Mouse (Mus musculus): ENCODE data around the gene Cab39. TPM values are rescaled to one million over a fixed set of nuclear protein-coding genes. Genes with fewer than 3 reads are reported as not detected.

Cab39 gene
- polyA plus RNA-seq, 1 experiment from 2014 or later, result 34.6 TPM

DNA sequence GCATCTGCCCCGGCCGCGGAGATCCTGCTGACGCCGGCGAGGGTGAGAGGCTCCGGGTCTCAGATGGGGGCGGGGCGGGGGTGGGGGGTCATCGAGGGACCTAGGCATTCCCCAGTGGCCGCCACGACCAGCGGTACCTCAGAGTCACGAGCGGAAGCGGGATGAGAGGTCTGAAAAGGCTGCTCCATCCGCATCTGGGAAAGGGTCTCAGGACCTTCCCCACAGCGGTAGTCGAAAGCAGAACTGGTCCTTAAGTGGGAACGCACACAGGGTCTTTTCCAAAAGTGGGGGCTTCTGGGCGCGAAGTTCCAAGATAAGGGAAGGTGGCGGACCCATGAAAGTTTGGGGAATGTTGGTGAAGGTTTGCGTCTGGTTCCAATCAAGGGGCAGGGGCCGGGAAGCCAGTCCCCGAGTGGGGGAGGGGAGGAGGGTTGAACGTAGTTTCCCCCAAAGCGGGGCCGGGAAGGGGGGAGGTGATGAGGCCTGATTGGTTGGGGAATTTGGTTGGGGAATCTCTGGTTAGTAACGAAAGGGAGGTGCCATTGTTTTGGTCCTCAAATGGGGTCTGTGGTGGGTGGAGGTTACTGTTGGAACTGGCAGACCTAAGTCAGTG, 101.6 kb downstream of the Cab39 start:
- peak overlapping the region; percentile 83 for H3K4me3 ChIP-seq (replicated peaks; ENCODE audit: low read depth, low read length)
- H3K4me2 ChIP-seq (ENCODE audit: low read length), result peak overlapping the region; percentile 83
- WGBS, result 2% methylated on average over 30 of the region's 30 CpGs
- DNase-seq (ENCODE audit: low spot score) (peak; percentile 56), ATAC-seq (replicated peaks; ENCODE audit: low FRiP score, low read depth) (peak; percentile 26)
- H3K36me3 ChIP-seq (ENCODE audit: insufficient read depth, low read length), result no peaks in the 10 kb centered on the region
- H3K4me1 ChIP-seq (replicated peaks; ENCODE audit: insufficient read depth, low read length), result peaks cover 35% of the 10 kb centered on the region
- peak overlapping the region; percentile 74 for H3K27ac ChIP-seq
- no peaks in the 10 kb centered on the region for H3K27me3 ChIP-seq (ENCODE audit: insufficient read depth, low read length)
- no peak for TF ChIP-seq CTCF (IDR thresholded peaks at IDR 0.05; ENCODE audit: low read depth)
- peak overlapping the region; percentile 83 for H3K9ac ChIP-seq (ENCODE audit: low read depth, low read length)
- no peaks in the 10 kb centered on the region for H3K9me3 ChIP-seq (replicated peaks; ENCODE audit: low read length)

DNA sequence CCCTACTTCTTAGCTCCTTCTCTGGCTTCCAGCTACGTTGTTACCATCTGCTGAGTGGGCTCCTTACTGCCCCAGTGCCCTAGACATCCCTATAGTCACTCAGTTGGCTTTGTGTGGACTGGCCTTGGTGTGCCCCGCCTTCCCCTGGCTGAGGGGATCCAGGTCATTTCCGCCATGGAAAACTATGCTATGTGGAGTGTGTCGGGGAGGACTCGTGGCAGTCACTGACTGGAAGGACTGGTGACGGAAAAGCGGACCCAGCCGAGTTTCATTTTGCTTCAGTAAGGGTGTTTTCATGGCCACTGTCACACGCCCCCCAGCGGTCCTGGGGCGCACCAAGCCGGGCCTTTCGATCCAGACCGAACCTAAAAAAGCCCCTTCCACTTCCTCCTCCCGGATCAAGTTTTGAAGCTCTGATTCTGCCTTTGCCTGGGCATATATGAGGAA, 102.2 kb downstream of the Cab39 start:
- peak overlapping the region; percentile 83 for H3K4me2 ChIP-seq (ENCODE audit: low read length)
- peak; percentile 62 for TF ChIP-seq CTCF (IDR thresholded peaks at IDR 0.05; ENCODE audit: low read depth)
- peaks cover 40% of the 10 kb centered on the region for H3K4me1 ChIP-seq (replicated peaks; ENCODE audit: insufficient read depth, low read length)
- peak; percentile 84 for DNase-seq (ENCODE audit: low spot score)
- no peaks in the 10 kb centered on the region for H3K36me3 ChIP-seq (ENCODE audit: insufficient read depth, low read length)
- no peaks in the 10 kb centered on the region for H3K9me3 ChIP-seq (replicated peaks; ENCODE audit: low read length)
- 3% methylated on average over 15 of the region's 15 CpGs for WGBS
- peak overlapping the region; percentile 83 for H3K4me3 ChIP-seq (replicated peaks; ENCODE audit: low read depth, low read length)
- peak overlapping the region; percentile 74 for H3K27ac ChIP-seq
- peak; percentile 77 for ATAC-seq (replicated peaks; ENCODE audit: low FRiP score, low read depth)
- H3K27me3 ChIP-seq (ENCODE audit: insufficient read depth, low read length), result no peaks in the 10 kb centered on the region
- H3K9ac ChIP-seq (ENCODE audit: low read depth, low read length), result peak overlapping the region; percentile 83

- Histone ChIP-seq H3K9me3 (replicated peaks; ENCODE audit: low read length) (no peaks in the 10 kb centered on the region), H3K4me2 (ENCODE audit: low read length) (peak overlapping the region; percentile 83), H3K27ac (peak overlapping the region; percentile 74; the same call in 1 of the 2 replicates), H3K4me3 (replicated peaks; ENCODE audit: low read depth, low read length) (peak overlapping the region; percentile 83; the same call in 1 of the 2 replicates), H3K36me3 (ENCODE audit: insufficient read depth, low read length) (no peaks in the 10 kb centered on the region), H3K4me1 (replicated peaks; ENCODE audit: insufficient read depth, low read length) (peaks cover 47% of the 10 kb centered on the region), H3K9ac (ENCODE audit: low read depth, low read length) (peak overlapping the region; percentile 83), H3K27me3 (ENCODE audit: insufficient read depth, low read length) (no peaks in the 10 kb centered on the region)
- 80% methylated on average over 5 of the region's 5 CpGs for WGBS
- DNase-seq (ENCODE audit: low spot score) (no peak), ATAC-seq (replicated peaks; ENCODE audit: low FRiP score, low read depth) (no peak)
- TF ChIP-seq CTCF (IDR thresholded peaks at IDR 0.05; ENCODE audit: low read depth), result no peak
These were observed 102.9 kb downstream of the Cab39 start for GRCm38 (mm10) chr1:85896110-85896509.

GRCm38 (mm10) chr1:85896781-85897700, 103.8 kb downstream of the Cab39 start:
- no peaks in the 10 kb centered on the region for H3K27me3 ChIP-seq (ENCODE audit: insufficient read depth, low read length)
- no peak overlapping the region for H3K27ac ChIP-seq
- no peak overlapping the region for H3K4me3 ChIP-seq (replicated peaks; ENCODE audit: low read depth, low read length)
- H3K4me1 ChIP-seq (replicated peaks; ENCODE audit: insufficient read depth, low read length), result peaks cover 53% of the 10 kb centered on the region
- no peaks in the 10 kb centered on the region for H3K36me3 ChIP-seq (ENCODE audit: insufficient read depth, low read length)
- peak overlapping the region; percentile 83 for H3K4me2 ChIP-seq (ENCODE audit: low read length)
- DNase-seq (ENCODE audit: low spot score) (no peak), ATAC-seq (replicated peaks; ENCODE audit: low FRiP score, low read depth) (no peak)
- no peak overlapping the region for H3K9ac ChIP-seq (ENCODE audit: low read depth, low read length)
- no peaks in the 10 kb centered on the region for H3K9me3 ChIP-seq (replicated peaks; ENCODE audit: low read length)
- TF ChIP-seq CTCF (IDR thresholded peaks at IDR 0.05; ENCODE audit: low read depth), result no peak
- WGBS, result 55% methylated on average over 12 of the region's 12 CpGs

DNA sequence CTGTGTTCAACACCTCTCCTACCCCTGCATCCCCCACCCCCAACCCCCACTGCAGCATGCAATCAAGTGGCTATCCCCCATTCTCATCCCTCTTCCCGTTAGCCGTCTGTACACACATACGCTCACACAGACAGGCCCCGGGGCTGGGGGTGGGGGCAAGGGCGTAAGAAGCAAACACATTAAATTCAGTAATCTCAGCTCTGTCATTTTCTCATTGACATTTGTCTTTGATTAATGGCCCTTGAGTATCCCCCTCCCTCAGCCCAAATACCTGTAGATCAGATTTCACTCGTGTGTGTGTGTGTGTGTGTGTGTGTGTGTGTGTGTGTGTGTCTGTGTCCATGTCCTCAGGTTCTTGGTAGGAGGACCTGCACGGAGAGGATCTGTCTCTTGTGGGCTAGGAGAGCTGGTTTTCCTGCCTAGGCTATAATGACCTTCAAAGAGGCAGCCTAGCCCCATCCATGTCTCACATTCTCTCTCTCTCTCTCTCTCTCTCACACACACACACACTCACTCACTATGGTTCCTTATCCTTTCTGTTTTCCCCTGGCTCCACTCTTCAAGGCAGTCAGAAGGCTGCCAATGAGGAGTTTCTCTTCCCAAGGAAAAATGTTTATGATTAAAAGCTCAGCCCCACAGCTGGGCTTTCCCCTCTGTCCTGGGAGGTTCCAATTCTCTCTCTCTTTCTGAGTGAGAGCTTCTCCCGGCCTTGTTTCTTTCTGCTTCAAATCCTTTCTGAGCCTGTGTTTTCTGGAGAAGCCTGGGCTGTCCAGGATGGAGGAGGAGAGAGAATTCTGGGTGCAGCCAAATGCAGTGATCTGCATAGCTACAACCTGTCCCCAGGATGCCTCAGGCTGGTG, 104.9 kb downstream of the Cab39 start:
- 0 out of 2 replicates have a peak, but pooled peaks cover under 1% of the 10 kb centered on the region for H3K36me3 ChIP-seq (ENCODE audit: insufficient read depth, low read length)
- ATAC-seq (replicated peaks; ENCODE audit: low FRiP score, low read depth) (no peak), DNase-seq (ENCODE audit: low spot score) (no peak)
- peak overlapping the region; percentile 25; the same call in 1 of the 2 replicates for H3K27ac ChIP-seq
- no peaks in the 10 kb centered on the region for H3K27me3 ChIP-seq (ENCODE audit: insufficient read depth, low read length)
- H3K4me1 ChIP-seq (replicated peaks; ENCODE audit: insufficient read depth, low read length), result peaks cover 56% of the 10 kb centered on the region
- no peaks in the 10 kb centered on the region for H3K9me3 ChIP-seq (replicated peaks; ENCODE audit: low read length)
- H3K9ac ChIP-seq (ENCODE audit: low read depth, low read length), result no peak overlapping the region
- no peak overlapping the region for H3K4me3 ChIP-seq (replicated peaks; ENCODE audit: low read depth, low read length)
- TF ChIP-seq CTCF (IDR thresholded peaks at IDR 0.05; ENCODE audit: low read depth), result no peak
- H3K4me2 ChIP-seq (ENCODE audit: low read length), result peak overlapping the region; percentile 21; the same call in 1 of the 2 replicates
- 24% methylated on average over 8 of the region's 8 CpGs for WGBS
